Mouse (Mus musculus): ENCODE results near the gene Cox7a1.
"Not testable (repeated sequence)": the region's sequence is repeated elsewhere in the genome, so short reads cannot be mapped to it uniquely, and the experiment has no call there.

Gene Cox7a1

DNA sequence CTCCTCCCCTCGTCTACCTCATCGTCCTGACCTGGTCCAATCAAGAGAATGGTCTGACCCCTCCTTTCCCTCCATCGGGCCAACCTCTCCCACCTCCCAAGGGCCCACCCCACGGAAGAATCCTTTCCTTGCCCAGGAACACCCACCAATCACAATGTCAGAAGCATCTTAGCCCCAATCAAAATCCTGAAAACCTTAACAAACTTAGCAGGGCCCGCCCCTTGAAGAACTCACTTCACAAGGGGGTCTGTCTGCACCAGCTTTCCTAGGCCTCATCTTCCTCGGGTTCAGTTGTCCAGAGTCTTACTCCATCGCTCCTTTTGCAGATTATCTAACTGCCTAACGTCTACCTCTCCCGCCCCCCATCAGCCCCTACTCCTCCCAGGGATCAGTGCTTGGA is 9.1 kb downstream of the Cox7a1 start:
- no peak for DNase-seq (ENCODE audit: low read depth, low spot score)

DNA sequence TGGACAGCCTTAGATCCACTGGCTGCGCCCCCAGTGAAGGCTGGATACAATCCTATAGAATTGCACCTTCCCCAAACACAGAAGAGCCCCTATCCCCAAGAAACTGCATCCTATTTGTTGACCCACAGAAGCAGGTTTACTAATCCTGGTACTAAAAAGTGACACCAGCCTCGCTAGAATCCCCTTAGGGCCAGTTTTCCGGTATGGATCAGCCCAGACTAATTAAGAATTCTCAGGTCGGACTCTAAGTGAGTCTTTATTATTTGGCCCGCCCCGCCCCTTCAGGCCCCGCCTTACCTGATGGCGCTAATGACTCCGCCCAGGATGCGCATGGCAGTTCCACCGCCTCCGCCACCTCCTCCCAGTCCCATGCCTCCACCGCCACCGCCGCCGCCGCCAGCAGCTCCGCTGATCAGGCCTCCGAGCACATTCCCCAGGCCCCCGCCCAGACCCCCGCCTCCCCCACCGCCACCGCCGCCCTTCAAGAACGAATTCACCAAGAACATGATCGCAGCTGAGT is 9.7 kb downstream of the Cox7a1 start:
- DNase-seq (ENCODE audit: low read depth, low spot score): no peak

GRCm38 (mm10) chr7:30194101-30194831 is 10.3 kb downstream of the Cox7a1 start:
- DNase-seq (ENCODE audit: low read depth, low spot score): no peak

- peak; percentile 95 for DNase-seq (ENCODE audit: low read depth, low spot score)
These were observed 10.9 kb downstream of the Cox7a1 start for GRCm38 (mm10) chr7:30194884-30195283.

DNA sequence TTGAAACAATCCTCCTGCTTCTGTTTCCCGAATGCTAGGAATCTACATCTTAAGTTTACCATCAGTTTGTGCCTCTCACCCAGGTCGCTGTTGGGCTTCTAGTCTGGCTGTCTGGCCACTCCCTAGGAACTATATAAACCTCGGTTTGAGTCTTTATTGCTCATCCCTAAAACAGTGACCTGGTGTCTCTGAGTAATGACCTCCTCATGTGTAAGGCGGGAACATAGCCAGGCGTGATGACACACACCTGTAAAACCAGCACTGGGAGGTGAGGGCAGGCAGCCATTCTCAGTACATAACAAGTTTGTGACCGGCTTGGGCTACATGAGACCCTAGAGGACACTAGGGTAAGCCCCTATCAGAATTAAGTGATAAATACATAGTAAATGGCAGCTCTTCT is 11.5 kb downstream of the Cox7a1 start:
- no peak for DNase-seq (ENCODE audit: low read depth, low spot score)

DNA sequence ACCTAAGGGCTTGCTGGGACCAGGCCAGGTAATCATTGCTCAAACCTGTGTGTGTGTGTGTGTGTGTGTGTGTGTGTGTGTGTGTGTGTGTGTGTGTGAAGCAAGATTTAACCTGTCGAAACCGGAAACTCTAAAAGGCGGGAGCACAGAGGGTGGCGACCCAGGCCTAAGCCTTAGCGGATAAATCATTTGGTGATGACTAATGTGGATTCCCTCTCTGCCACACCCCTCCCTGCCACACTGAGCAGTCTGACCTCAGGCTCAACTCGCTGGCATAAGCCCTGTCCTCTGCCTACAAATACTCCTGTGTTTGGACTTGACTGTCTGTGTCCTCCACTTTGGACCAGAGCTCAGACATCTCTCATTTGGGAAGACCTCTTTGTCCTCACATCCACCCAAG is 12.2 kb downstream of the Cox7a1 start:
- no peak for DNase-seq (ENCODE audit: low read depth, low spot score)

DNA sequence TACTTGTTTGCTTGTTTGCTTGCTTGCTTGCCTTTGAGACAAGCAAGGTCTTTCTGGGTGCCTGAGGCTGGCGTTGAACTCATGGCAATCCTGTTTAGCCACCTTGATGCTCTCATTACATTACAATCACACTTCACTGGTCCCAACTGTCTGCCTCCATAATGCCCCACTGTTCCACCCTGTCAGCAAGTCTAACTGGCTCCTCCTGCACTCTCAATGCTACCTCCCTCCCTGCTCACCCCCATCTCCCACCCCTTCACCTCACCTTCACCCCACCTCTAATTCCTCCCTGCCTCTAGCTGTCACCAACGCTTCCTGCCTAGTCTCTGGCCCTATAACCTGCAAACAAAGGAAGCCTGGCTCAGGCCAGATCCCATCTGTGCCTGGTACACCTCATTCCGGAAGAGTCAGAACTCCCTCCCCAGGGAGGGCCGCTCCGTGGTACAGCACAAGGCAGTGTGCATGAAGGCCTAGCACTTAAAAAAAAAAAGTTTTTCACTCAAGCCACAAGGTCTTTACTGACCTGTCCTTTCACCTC is 13.7 kb downstream of the Cox7a1 start:
- no peak for DNase-seq (ENCODE audit: low read depth, low spot score)

GRCm38 (mm10) chr7:30198481-30198971 is 14.6 kb downstream of the Cox7a1 start, which contains the start of gene Capns1:
Gene Capns1, minus strand, starts transcription at chr7:30198811.
- DNase-seq (ENCODE audit: low read depth, low spot score): peak; percentile 87

- DNase-seq (ENCODE audit: low read depth, low spot score): no peak
These were observed 15.7 kb downstream of the Cox7a1 start for GRCm38 (mm10) chr7:30199498-30200139.

DNA sequence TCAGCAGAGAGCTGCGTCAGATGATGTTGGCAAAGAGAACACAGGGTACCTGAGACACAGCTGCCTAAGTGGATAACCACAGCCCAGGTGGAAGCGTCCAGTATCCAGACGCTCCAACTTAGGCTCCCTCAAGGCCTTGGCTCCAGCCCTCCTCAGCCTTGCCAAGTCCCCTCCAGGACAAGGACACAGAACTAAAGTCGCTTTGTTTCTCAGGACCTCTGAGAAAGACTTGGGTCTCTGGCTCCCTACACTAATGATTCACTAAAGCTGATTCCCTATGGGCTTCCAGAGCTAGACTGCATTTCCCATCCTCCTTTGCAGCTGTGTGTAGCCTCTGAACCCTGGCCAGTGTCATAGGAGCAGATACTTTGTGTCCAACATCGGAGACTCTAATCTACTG is 16.3 kb downstream of the Cox7a1 start:
- DNase-seq (ENCODE audit: low read depth, low spot score): no peak

DNA sequence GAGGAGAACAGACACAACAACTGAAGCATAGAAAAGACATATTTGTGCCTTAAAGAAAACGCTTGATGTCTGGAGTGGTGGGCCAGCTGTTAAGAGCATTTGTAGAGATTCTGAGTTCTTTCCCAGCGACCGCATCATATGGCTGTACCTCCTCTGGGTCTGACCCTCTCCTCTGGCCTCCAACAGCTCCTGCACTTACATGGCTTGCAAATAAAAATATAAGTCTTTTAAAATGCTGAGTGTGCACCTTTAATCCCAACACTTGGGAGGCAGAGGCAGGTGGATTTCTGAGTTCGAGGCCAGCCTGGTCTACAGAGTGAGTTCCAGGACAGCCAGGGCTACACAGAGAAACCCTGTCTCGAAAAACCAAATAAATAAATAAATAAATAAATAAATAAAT is 16.7 kb downstream of the Cox7a1 start:
- not testable (repeated sequence) for DNase-seq (ENCODE audit: low read depth, low spot score)

DNA sequence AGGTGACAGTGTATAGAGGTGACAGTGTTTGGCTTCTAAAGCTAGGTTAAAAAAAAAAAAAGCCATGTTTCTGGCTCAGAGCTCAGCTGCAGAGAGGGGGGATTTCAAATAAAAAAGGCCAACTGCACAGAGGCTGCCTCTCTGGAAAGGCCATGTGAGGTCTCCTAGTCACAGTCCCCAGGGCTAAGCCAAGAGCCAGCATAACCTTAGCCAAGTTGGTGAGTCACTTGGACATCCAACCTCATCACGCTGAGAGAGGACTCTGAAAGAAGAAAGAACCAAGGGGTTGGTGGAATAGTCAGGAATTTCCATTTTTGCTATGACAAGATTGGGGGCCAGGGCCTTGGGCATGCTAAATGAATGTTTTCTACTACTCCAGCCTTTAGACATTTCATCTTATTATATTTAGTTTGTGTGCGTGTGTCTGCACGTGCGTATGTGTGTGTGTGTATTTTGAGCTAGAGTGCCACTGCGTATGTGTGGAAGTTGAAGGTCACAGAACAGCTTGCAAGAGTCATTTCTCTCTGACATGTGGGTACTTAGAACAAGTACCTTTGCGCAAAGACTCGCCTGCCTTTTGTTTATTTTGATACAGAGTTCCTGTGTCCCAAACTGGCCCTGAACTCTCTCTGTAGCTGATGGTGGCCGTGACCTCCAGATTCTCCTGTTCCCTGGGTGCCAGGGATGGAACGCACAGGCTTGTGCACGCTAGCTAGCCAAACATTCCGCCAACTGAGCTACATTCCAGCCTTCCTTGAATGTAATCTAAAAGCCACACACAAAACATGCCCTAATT is 19.1 kb downstream of the Cox7a1 start:
- no peak for DNase-seq (ENCODE audit: low read depth, low spot score)

DNA sequence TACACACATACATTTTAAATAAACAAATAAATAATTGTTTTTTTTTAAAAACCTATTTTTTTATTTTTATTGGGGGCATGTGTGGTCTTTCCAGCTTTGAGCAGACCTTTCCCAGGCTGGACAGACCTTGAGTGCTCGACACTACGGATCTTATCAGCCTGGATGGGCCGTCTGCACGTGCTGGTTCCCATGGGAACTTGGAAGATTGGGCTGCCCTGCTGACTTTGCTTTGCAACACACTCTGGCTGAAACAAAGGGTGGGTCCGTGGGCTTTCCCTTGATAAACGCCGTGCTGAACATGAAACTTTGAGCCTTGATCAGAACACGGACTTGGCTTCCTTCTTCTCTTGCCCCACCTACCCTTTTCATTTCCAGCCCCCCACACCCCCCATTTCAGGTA is 20.4 kb downstream of the Cox7a1 start:
- DNase-seq (ENCODE audit: low read depth, low spot score): no peak

DNA sequence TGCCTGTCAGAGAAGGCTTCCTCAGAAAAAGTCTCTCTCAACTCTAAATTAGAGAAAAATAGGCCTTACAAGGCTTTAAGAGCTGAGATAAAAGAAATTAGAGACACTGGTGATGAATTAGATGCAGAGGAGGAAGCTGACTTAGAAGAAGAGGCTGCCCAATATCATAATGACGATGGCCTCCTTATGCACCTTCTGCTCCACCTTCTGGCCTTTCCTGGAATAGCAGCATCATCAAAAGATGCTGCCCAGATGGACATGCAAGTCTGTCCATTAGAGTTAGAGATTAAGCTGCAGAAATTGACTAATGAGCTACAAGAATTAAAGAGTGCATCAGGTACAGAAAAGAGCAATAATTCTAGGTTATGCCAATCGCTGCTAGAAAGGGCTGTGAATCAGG is 21.4 kb downstream of the Cox7a1 start:
- no peak for DNase-seq (ENCODE audit: low read depth, low spot score)

- not testable (repeated sequence) for DNase-seq (ENCODE audit: low read depth, low spot score)
These were observed 22.4 kb downstream of the Cox7a1 start for GRCm38 (mm10) chr7:30206364-30206763.

DNA sequence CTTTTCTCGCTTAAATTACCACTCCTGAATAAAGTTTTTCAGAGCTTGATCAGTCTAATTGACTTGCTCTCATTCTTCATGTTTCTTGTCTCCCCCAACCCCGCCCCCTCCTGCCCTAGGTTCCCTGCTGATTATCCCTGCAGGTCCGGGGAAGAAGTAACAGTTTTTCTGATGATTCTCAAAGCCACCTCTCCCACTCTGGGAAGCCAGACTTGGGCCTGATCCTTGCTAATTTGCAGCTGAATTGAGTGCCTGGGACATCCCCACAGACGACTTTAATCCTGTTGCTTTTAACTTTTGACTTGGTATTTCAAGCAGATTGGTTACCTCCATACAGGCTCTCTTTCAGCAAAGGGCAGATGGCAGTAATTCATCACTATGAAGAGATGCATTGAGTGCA is 27.1 kb downstream of the Cox7a1 start:
- no peak for DNase-seq (ENCODE audit: low read depth, low spot score)

DNA sequence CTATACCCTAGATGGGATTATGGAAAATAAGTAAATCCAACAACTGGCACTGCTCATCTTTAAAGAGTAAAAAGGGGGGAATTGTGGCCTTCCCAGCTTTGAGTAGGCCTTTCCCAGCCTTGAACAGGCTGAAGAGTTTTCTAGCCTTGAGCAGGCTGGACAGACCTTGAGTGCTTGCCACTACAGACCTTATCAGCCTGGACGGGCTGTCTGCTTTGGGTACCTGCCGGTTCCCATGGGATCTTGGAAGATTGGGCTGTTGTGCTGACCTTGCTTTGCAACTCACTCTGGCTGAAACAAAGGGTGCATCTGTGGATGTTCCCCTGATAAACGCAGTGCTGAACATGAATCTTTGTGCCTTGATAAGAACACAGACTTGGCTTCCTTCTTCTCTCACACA is 29.9 kb downstream of the Cox7a1 start:
- no peak for DNase-seq (ENCODE audit: low read depth, low spot score)

GRCm38 (mm10) chr7:30215875-30216274 is 31.9 kb downstream of the Cox7a1 start:
- no peak for DNase-seq (ENCODE audit: low read depth, low spot score)

GRCm38 (mm10) chr7:30216723-30217151 is 32.8 kb downstream of the Cox7a1 start:
- peak; percentile 88 for DNase-seq (ENCODE audit: low read depth, low spot score)

GRCm38 (mm10) chr7:30217277-30217676 is 33.3 kb downstream of the Cox7a1 start:
- no peak for DNase-seq (ENCODE audit: low read depth, low spot score)

DNA sequence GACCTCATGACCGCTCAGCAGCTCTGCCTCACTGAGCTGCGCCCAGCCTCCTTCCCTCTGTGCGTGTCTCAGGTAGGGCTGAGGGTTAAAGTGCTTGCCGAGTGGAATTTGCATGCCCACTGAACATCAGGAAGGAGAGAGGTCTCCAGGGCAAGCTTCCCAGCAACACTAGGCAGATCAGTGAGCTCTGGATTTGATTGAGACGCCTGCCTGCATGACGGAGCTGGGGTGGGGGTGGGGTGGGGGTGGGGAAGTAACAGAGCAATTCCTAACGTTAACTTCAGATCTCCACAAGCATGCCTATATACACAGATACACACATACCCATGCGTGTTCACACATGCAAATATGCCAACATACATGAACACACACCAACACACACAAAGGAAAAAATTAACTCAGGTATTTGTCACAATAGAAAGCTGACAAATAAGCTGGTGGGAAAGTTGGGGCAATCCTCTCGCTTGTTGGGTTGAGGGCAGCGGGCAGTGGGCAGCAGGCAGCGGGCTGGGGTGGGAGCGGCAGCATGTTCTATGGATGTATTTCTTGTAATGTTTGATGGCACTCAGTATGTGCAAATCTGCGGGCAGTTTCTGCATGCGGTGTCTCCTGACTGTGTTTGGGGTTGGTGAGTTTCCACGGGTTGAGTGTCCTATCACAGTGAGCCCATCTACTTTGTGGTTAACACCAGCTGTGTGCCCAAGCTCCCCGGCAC is 35.5 kb downstream of the Cox7a1 start:
- peak; percentile 68 for DNase-seq (ENCODE audit: low read depth, low spot score)

Data from forelimb bud, embryonic 11.5 days (tissue).